Mouse (Mus musculus): ENCODE measurements around the gene Vps35. TPM values are rescaled to one million over a fixed set of nuclear protein-coding genes. Genes with fewer than 3 reads are reported as not detected.

The Vps35 gene
- polyA plus RNA-seq, 1 experiment: 146 TPM

DNA sequence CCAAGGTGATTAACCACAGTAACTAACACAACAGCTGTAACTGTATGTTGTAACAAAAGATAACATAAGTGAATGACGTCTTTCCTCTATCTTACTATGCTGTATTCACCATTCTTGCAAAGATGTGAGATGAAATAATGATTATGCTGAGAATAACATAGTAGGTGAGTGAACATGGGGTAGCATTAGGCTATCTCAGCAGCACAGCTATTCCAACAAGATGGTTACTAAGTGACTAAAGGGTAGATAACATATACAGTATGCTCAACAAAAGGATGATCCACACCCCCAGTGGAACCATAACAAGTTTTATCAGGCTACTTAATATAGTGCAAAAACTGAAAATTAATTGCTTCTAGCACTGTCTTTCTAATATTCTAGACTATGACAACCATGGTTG is 12.8 kb downstream of the Vps35 start:
- H3K36me3 ChIP-seq (ENCODE audit: control insufficient read depth, insufficient read depth, low read length, poor library complexity, severe bottlenecking): peaks cover 70% of the 10 kb centered on the region
- TF ChIP-seq CTCF (IDR thresholded peaks at IDR 0.05; ENCODE audit: low read depth, low read length): no peak
- TF ChIP-seq EP300 (IDR thresholded peaks at IDR 0.05; ENCODE audit: insufficient read depth, low read depth, low read length): no peak
- no peak for TF ChIP-seq POLR2A (IDR thresholded peaks at IDR 0.05; ENCODE audit: insufficient read depth, low read length)
- no peaks in the 10 kb centered on the region for H3K27me3 ChIP-seq (ENCODE audit: control insufficient read depth, insufficient read depth, low read length, poor library complexity, severe bottlenecking)

DNA sequence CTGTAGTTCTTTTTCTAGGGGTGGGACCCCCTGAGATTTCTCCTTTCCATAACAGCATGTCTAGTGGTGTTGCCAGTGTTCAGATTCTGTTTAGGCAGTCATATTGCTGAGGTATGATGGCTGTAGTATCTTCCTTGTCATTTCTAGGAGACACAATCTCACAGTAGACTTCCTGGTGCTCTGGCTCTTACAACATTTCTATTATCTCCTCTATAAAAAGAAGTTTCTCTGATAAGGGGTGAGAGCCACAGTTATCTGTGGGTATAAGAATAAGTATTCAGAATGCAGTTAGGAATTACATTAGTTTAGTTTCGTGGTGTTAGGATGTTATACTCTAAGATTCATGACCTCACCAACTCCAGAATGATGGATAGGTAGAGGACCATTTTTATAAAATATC is 72.3 kb downstream of the Vps35 start:
- Histone ChIP-seq H3K27ac (ENCODE audit: insufficient read depth, low read length) (no peak overlapping the region), H3K4me1 (ENCODE audit: control insufficient read depth, insufficient read depth, low read length) (no peaks in the 10 kb centered on the region), H3K36me3 (ENCODE audit: control insufficient read depth, insufficient read depth, low read length, poor library complexity, severe bottlenecking) (no peaks in the 10 kb centered on the region), H3K4me3 (ENCODE audit: low read depth, low read length) (no peak overlapping the region), H3K27me3 (ENCODE audit: control insufficient read depth, insufficient read depth, low read length, poor library complexity, severe bottlenecking) (no peaks in the 10 kb centered on the region), H3K9me3 (replicated peaks; ENCODE audit: control insufficient read depth, insufficient read depth, low read length, poor library complexity, severe bottlenecking) (no peaks in the 10 kb centered on the region), H3K9ac (ENCODE audit: low read depth, poor library complexity, severe bottlenecking) (no peak overlapping the region)
- TF ChIP-seq EP300 (IDR thresholded peaks at IDR 0.05; ENCODE audit: insufficient read depth, low read depth, low read length) (no peak), CTCF (IDR thresholded peaks at IDR 0.05; ENCODE audit: low read depth, low read length) (no peak), POLR2A (IDR thresholded peaks at IDR 0.05; ENCODE audit: insufficient read depth, low read length) (no peak)

More for the DNA sequence above, 12.8 kb downstream of the Vps35 start:
- Histone ChIP-seq H3K9ac (ENCODE audit: low read depth, poor library complexity, severe bottlenecking) (no peak overlapping the region), H3K27ac (ENCODE audit: insufficient read depth, low read length) (no peak overlapping the region), H3K9me3 (replicated peaks; ENCODE audit: control insufficient read depth, insufficient read depth, low read length, poor library complexity, severe bottlenecking) (no peaks in the 10 kb centered on the region), H3K4me1 (ENCODE audit: control insufficient read depth, insufficient read depth, low read length) (no peaks in the 10 kb centered on the region), H3K4me3 (ENCODE audit: low read depth, low read length) (no peak overlapping the region)

DNA sequence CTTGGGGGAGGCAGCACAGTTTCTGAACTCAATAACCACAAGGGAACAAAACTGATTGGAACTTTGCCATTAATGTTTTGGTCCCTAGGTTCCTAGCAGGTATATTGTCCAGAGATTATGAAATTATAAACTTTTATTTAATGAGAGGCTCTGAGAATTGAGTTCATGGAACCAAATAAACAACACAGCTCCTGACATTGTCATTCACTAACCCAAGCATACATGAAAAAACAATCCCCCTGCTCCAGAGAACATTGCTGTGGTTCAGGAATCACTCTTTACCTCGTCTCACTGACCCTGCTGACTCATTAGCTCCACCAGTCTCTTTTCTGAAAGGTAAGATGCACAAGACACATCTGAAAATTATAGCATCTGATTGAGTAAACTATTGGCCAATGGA is 73.9 kb downstream of the Vps35 start, which contains the start of gene Olfr371:
TSS of gene Olfr371 (plus strand) at position 301 of the 400 bp plus-strand sequence.
- no peaks in the 10 kb centered on the region for H3K36me3 ChIP-seq (ENCODE audit: control insufficient read depth, insufficient read depth, low read length, poor library complexity, severe bottlenecking)
- no peaks in the 10 kb centered on the region for H3K4me1 ChIP-seq (ENCODE audit: control insufficient read depth, insufficient read depth, low read length)
- no peak within 1 kb of the TSS for H3K27ac ChIP-seq (ENCODE audit: insufficient read depth, low read length)
- TF ChIP-seq POLR2A (IDR thresholded peaks at IDR 0.05; ENCODE audit: insufficient read depth, low read length): no peak
- no peak for TF ChIP-seq EP300 (IDR thresholded peaks at IDR 0.05; ENCODE audit: insufficient read depth, low read depth, low read length)
- no peak for TF ChIP-seq CTCF (IDR thresholded peaks at IDR 0.05; ENCODE audit: low read depth, low read length)
- no peak within 1 kb of the TSS for H3K4me3 ChIP-seq (ENCODE audit: low read depth, low read length)
- H3K9ac ChIP-seq (ENCODE audit: low read depth, poor library complexity, severe bottlenecking): no peak within 1 kb of the TSS
- H3K27me3 ChIP-seq (ENCODE audit: control insufficient read depth, insufficient read depth, low read length, poor library complexity, severe bottlenecking): no peaks in the 10 kb centered on the region
- H3K9me3 ChIP-seq (replicated peaks; ENCODE audit: control insufficient read depth, insufficient read depth, low read length, poor library complexity, severe bottlenecking): no peaks in the 10 kb centered on the region

DNA sequence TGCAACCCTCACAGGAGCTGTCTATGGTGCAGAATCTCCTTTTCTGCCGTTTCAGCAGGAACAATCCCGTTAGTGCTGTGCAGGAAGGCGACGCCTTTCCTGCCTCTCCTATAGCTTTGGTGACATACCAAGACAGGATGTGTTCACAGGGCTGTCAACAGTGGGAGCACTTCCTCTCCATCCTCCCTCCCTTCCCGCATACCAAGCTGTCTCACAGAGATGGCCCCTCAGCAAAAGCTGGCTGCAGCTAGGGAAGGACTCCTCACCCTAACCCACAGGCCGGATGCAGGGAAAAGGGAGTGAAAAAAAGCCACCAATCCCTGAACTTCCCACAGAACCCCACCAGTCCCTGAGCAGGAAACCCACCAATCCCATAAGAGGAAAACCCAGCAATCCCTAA is 78.6 kb downstream of the Vps35 start:
- Histone ChIP-seq H3K27me3 (ENCODE audit: control insufficient read depth, insufficient read depth, low read length, poor library complexity, severe bottlenecking) (no peaks in the 10 kb centered on the region), H3K9ac (ENCODE audit: low read depth, poor library complexity, severe bottlenecking) (no peak overlapping the region), H3K4me1 (ENCODE audit: control insufficient read depth, insufficient read depth, low read length) (no peaks in the 10 kb centered on the region), H3K9me3 (replicated peaks; ENCODE audit: control insufficient read depth, insufficient read depth, low read length, poor library complexity, severe bottlenecking) (peaks cover 6% of the 10 kb centered on the region; the same call in 1 of the 2 replicates), H3K4me3 (ENCODE audit: low read depth, low read length) (no peak overlapping the region), H3K27ac (ENCODE audit: insufficient read depth, low read length) (no peak overlapping the region), H3K36me3 (ENCODE audit: control insufficient read depth, insufficient read depth, low read length, poor library complexity, severe bottlenecking) (no peaks in the 10 kb centered on the region)
- TF ChIP-seq EP300 (IDR thresholded peaks at IDR 0.05; ENCODE audit: insufficient read depth, low read depth, low read length) (no peak), CTCF (IDR thresholded peaks at IDR 0.05; ENCODE audit: low read depth, low read length) (no peak), POLR2A (IDR thresholded peaks at IDR 0.05; ENCODE audit: insufficient read depth, low read length) (no peak)

DNA sequence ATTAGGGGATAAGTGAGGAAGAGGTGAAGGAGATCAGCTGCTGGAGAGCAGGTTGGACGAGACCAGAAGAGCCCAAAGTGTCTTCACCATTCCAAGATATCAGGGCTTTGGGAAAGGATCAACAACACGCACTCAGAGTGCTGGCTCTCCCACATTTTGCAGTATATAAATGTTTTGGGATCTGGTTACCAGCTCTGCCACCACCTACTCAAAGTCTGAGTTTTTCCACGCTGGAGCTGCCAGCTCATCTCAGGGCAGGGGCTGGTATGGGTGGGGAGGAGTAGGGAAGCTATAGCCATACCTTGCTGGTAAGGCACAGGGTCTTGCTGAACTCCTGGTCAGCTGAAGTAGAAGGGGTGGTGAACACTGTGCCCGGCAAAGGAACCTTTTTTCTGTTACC is 79.4 kb downstream of the Vps35 start:
- H3K4me3 ChIP-seq (ENCODE audit: low read depth, low read length): no peak overlapping the region

More for the DNA sequence above, 79.4 kb downstream of the Vps35 start:
- Histone ChIP-seq H3K27ac (ENCODE audit: insufficient read depth, low read length) (no peak overlapping the region), H3K9ac (ENCODE audit: low read depth, poor library complexity, severe bottlenecking) (no peak overlapping the region), H3K4me1 (ENCODE audit: control insufficient read depth, insufficient read depth, low read length) (no peaks in the 10 kb centered on the region), H3K27me3 (ENCODE audit: control insufficient read depth, insufficient read depth, low read length, poor library complexity, severe bottlenecking) (no peaks in the 10 kb centered on the region), H3K36me3 (ENCODE audit: control insufficient read depth, insufficient read depth, low read length, poor library complexity, severe bottlenecking) (no peaks in the 10 kb centered on the region), H3K9me3 (replicated peaks; ENCODE audit: control insufficient read depth, insufficient read depth, low read length, poor library complexity, severe bottlenecking) (peaks cover 6% of the 10 kb centered on the region; the same call in 1 of the 2 replicates)
- no peak for TF ChIP-seq EP300 (IDR thresholded peaks at IDR 0.05; ENCODE audit: insufficient read depth, low read depth, low read length)
- no peak for TF ChIP-seq POLR2A (IDR thresholded peaks at IDR 0.05; ENCODE audit: insufficient read depth, low read length)
- TF ChIP-seq CTCF (IDR thresholded peaks at IDR 0.05; ENCODE audit: low read depth, low read length): no peak

Other genes with a start within 250 kb of the Vps35 start
- 25.1 and 26.3 TPM in 2 replicates for gene Fbxw9, start 239.7 kb downstream of the Vps35 start, polyA plus RNA-seq (2011; ENCODE audit: insufficient read depth, insufficient read length, low read depth, missing spikeins)
- not detected in 2 replicates for gene Gm5741, start 231.8 kb downstream of the Vps35 start, polyA plus RNA-seq (2011; ENCODE audit: insufficient read depth, insufficient read length, low read depth, missing spikeins)
- 43.3 and 47.0 TPM in 2 replicates for gene Dhps, start 228.0 kb downstream of the Vps35 start, polyA plus RNA-seq (2011; ENCODE audit: insufficient read depth, insufficient read length, low read depth, missing spikeins)
- gene Wdr83os, start 219.1 kb downstream of the Vps35 start, polyA plus RNA-seq (2011; ENCODE audit: insufficient read depth, insufficient read length, low read depth, missing spikeins): 82.5 and 105 TPM in 2 replicates
- 16.5 and 16.8 TPM in 2 replicates for gene Wdr83, start 218.5 kb downstream of the Vps35 start, polyA plus RNA-seq (2011; ENCODE audit: insufficient read depth, insufficient read length, low read depth, missing spikeins)
- 36.0 and 42.2 TPM in 2 replicates for gene Man2b1, start 216.5 kb downstream of the Vps35 start, polyA plus RNA-seq (2011; ENCODE audit: insufficient read depth, insufficient read length, low read depth, missing spikeins)
- gene Zfp791, start 176.7 kb downstream of the Vps35 start, polyA plus RNA-seq (2011; ENCODE audit: insufficient read depth, insufficient read length, low read depth, missing spikeins): 2.0 and 2.2 TPM in 2 replicates
- gene Cks1brt, start 147.9 kb downstream of the Vps35 start, polyA plus RNA-seq (2011; ENCODE audit: insufficient read depth, insufficient read length, low read depth, missing spikeins): 1.3 and 1.5 TPM in 2 replicates
- not detected in 2 replicates for gene Olfr371, start 73.8 kb downstream of the Vps35 start, polyA plus RNA-seq (2011; ENCODE audit: insufficient read depth, insufficient read length, low read depth, missing spikeins)
- gene Orc6, start 170 bp downstream of the Vps35 start, polyA plus RNA-seq (2011; ENCODE audit: insufficient read depth, insufficient read length, low read depth, missing spikeins): 123 and 125 TPM in 2 replicates
- 0.58 TPM in 1 of 2 replicates, not detected in the other for gene Mylk3, start 86.5 kb upstream of the Vps35 start, polyA plus RNA-seq (2011; ENCODE audit: insufficient read depth, insufficient read length, low read depth, missing spikeins)
- 56.8 and 57.7 TPM in 2 replicates for gene 4921524J17Rik, start 133.0 kb upstream of the Vps35 start, polyA plus RNA-seq (2011; ENCODE audit: insufficient read depth, insufficient read length, low read depth, missing spikeins)
- 29.1 and 31.1 TPM in 2 replicates for gene Gpt2, start 192.8 kb upstream of the Vps35 start, polyA plus RNA-seq (2011; ENCODE audit: insufficient read depth, insufficient read length, low read depth, missing spikeins)

Measured in ES-Bruce4 (cell line).